Mouse (Mus musculus): ENCODE data around the gene Auts2. TPM values are rescaled to one million over a fixed set of nuclear protein-coding genes. Genes with fewer than 3 reads are reported as not detected.

Gene Auts2
- polyA plus RNA-seq, 1 experiment: 39.0 TPM

- 95% methylated on average over 4 of the region's 4 CpGs for WGBS
- Histone ChIP-seq H3K27me3 (ENCODE audit: control insufficient read depth, insufficient read depth, low read length) (no peaks in the 10 kb centered on the region), H3K27ac (ENCODE audit: insufficient read depth, low read length) (no peak overlapping the region), H3K4me1 (ENCODE audit: control insufficient read depth, insufficient read depth, low read length) (peaks cover 5% of the 10 kb centered on the region), H3K4me3 (replicated peaks; ENCODE audit: insufficient read depth, low read depth, low read length) (no peak overlapping the region)
- no peak for TF ChIP-seq CTCF (IDR thresholded peaks at IDR 0.05; ENCODE audit: borderline replicate concordance, insufficient read depth, low read depth, low read length)
- no peak for TF ChIP-seq POLR2A (IDR thresholded peaks at IDR 0.05; ENCODE audit: borderline replicate concordance, insufficient read depth, low read length)
- no peak for DNase-seq
Measured at GRCm38 (mm10) chr5:132162206-132162533, 381.0 kb downstream of the Auts2 start.

DNA sequence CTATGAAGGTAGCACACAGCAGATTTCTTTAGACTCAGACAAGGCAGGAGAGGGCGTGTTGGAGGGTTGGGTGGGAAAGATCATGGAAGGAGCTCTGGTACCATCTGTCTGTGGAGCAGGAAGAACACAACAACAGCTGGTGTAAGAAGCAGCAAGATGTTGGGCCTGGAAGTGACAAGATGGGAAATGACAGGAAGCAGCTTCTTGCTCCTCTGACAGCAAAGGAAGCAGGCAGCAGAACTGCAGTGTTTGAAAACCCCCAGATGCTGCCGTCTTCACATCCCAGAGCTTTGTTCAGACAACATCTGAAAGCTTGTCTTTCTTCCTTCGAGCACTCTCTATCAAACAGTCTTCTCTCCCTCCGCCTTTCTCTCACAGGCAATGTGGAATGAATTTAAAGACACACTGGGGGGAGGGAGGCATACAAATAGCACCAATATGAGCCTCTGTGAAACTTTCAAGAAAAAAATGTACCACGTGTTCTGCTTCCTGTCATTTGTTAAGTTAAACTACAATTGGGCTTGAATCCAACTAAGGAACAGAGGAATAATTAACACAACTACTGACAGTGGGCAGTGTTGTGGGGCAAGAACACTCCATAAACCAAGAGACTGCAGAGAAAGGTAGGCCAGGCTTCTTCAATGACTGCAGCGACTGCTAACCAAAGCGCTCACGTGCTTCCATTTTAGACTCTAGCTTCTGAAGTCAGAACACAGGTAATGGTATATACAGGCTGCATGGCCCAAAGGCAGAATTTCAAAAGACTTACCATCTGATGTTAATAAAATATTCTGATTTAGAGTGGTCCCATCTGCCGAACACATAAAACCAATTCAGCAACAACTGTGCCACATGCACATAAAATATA is 381.6 kb downstream of the Auts2 start:
- Histone ChIP-seq H3K27me3 (ENCODE audit: control insufficient read depth, insufficient read depth, low read length) (no peaks in the 10 kb centered on the region), H3K4me3 (replicated peaks; ENCODE audit: insufficient read depth, low read depth, low read length) (no peak overlapping the region), H3K27ac (ENCODE audit: insufficient read depth, low read length) (no peak overlapping the region), H3K4me1 (ENCODE audit: control insufficient read depth, insufficient read depth, low read length) (peaks cover 5% of the 10 kb centered on the region)
- no peak for TF ChIP-seq CTCF (IDR thresholded peaks at IDR 0.05; ENCODE audit: borderline replicate concordance, insufficient read depth, low read depth, low read length)
- no peak for TF ChIP-seq POLR2A (IDR thresholded peaks at IDR 0.05; ENCODE audit: borderline replicate concordance, insufficient read depth, low read length)
- no peak for DNase-seq
- 82% methylated on average over 9 of the region's 9 CpGs for WGBS

- H3K27me3 ChIP-seq (ENCODE audit: control insufficient read depth, insufficient read depth, low read length): no peaks in the 10 kb centered on the region
- no peak overlapping the region for H3K4me3 ChIP-seq (replicated peaks; ENCODE audit: insufficient read depth, low read depth, low read length)
- WGBS: 48% methylated on average over 4 of the region's 4 CpGs
- peaks cover 9% of the 10 kb centered on the region for H3K4me1 ChIP-seq (ENCODE audit: control insufficient read depth, insufficient read depth, low read length)
- no peak overlapping the region for H3K27ac ChIP-seq (ENCODE audit: insufficient read depth, low read length)
- no peak for TF ChIP-seq CTCF (IDR thresholded peaks at IDR 0.05; ENCODE audit: borderline replicate concordance, insufficient read depth, low read depth, low read length)
- TF ChIP-seq POLR2A (IDR thresholded peaks at IDR 0.05; ENCODE audit: borderline replicate concordance, insufficient read depth, low read length): no peak
- DNase-seq: peak in 1 of 2 experiments; percentile 41
Measured at GRCm38 (mm10) chr5:132144181-132144580, 399.0 kb downstream of the Auts2 start.

GRCm38 (mm10) chr5:132140816-132141215 is 402.3 kb downstream of the Auts2 start:
- Histone ChIP-seq H3K4me1 (ENCODE audit: control insufficient read depth, insufficient read depth, low read length) (peaks cover 14% of the 10 kb centered on the region), H3K27me3 (ENCODE audit: control insufficient read depth, insufficient read depth, low read length) (no peaks in the 10 kb centered on the region), H3K27ac (ENCODE audit: insufficient read depth, low read length) (no peak overlapping the region), H3K4me3 (replicated peaks; ENCODE audit: insufficient read depth, low read depth, low read length) (no peak overlapping the region)
- no peak for DNase-seq
- WGBS: 98% methylated on average over 4 of the region's 4 CpGs
- TF ChIP-seq POLR2A (IDR thresholded peaks at IDR 0.05; ENCODE audit: borderline replicate concordance, insufficient read depth, low read length) (no peak), CTCF (IDR thresholded peaks at IDR 0.05; ENCODE audit: borderline replicate concordance, insufficient read depth, low read depth, low read length) (no peak)

- no peak overlapping the region for H3K27ac ChIP-seq (ENCODE audit: insufficient read depth, low read length)
- 41% methylated on average over 7 of the region's 7 CpGs for WGBS
- DNase-seq: peak; percentile 16 to 33
Measured at GRCm38 (mm10) chr5:132135941-132136663, 407.0 kb downstream of the Auts2 start.

GRCm38 (mm10) chr5:132131948-132132347 is 411.2 kb downstream of the Auts2 start:
- no peak for TF ChIP-seq POLR2A (IDR thresholded peaks at IDR 0.05; ENCODE audit: borderline replicate concordance, insufficient read depth, low read length)
- peaks cover 7% of the 10 kb centered on the region for H3K4me1 ChIP-seq (ENCODE audit: control insufficient read depth, insufficient read depth, low read length)
- H3K4me3 ChIP-seq (replicated peaks; ENCODE audit: insufficient read depth, low read depth, low read length): no peak overlapping the region
- over 99% methylated on average over 3 of the region's 3 CpGs for WGBS
- no peak for DNase-seq
- no peak overlapping the region for H3K27ac ChIP-seq (ENCODE audit: insufficient read depth, low read length)
- no peaks in the 10 kb centered on the region for H3K27me3 ChIP-seq (ENCODE audit: control insufficient read depth, insufficient read depth, low read length)

More at GRCm38 (mm10) chr5:132135941-132136663, 407.0 kb downstream of the Auts2 start:
- no peak for TF ChIP-seq CTCF (IDR thresholded peaks at IDR 0.05; ENCODE audit: borderline replicate concordance, insufficient read depth, low read depth, low read length)
- TF ChIP-seq POLR2A (IDR thresholded peaks at IDR 0.05; ENCODE audit: borderline replicate concordance, insufficient read depth, low read length): no peak
- Histone ChIP-seq H3K4me3 (replicated peaks; ENCODE audit: insufficient read depth, low read depth, low read length) (no peak overlapping the region), H3K4me1 (ENCODE audit: control insufficient read depth, insufficient read depth, low read length) (peaks cover 7% of the 10 kb centered on the region), H3K27me3 (ENCODE audit: control insufficient read depth, insufficient read depth, low read length) (no peaks in the 10 kb centered on the region)

- no peaks in the 10 kb centered on the region; the same call in 1 of the 2 replicates for H3K4me1 ChIP-seq (ENCODE audit: control insufficient read depth, insufficient read depth, low read length)
- WGBS: 71% methylated on average over 4 of the region's 4 CpGs
- no peak overlapping the region for H3K27ac ChIP-seq (ENCODE audit: insufficient read depth, low read length)
- TF ChIP-seq POLR2A (IDR thresholded peaks at IDR 0.05; ENCODE audit: borderline replicate concordance, insufficient read depth, low read length) (no peak), CTCF (IDR thresholded peaks at IDR 0.05; ENCODE audit: borderline replicate concordance, insufficient read depth, low read depth, low read length) (no peak)
- DNase-seq: no peak
- no peak overlapping the region for H3K4me3 ChIP-seq (replicated peaks; ENCODE audit: insufficient read depth, low read depth, low read length)
- no peaks in the 10 kb centered on the region for H3K27me3 ChIP-seq (ENCODE audit: control insufficient read depth, insufficient read depth, low read length)
Measured at GRCm38 (mm10) chr5:132130577-132130976, 412.6 kb downstream of the Auts2 start.

Data from cerebellum, adult 2 months (tissue).